Mouse (Mus musculus) granulocyte monocyte progenitor cell, adult 5-6 weeks (primary cell): Measurements from ENCODE around the gene Cym. TPM values are rescaled to one million over a fixed set of nuclear protein-coding genes. Genes with fewer than 3 reads are reported as not detected.
A peak's percentile ranks its signal among the peaks of the same experiment; 100 is the strongest.

Experiments
- ATAC-seq: replicated peaks from 2 replicates; pipeline ENCODE4 v1.8.0; 2016; ENCODE audit warnings: mild to moderate bottlenecking, moderate TSS enrichment, inconsistent platforms; ENCODE audit not compliant: poor library complexity, severe bottlenecking
- total RNA-seq, 2 experiments: library from RNA; stranded (forward) in 1 of 2; stranded (reverse) in 1 of 2; fragments of 200-712, 200-1000 nt in 1 of 2; fragments of >200 nt in 1 of 2; fragmentation: Nextera tagmentation in 1 of 2; gene quantifications; 2 replicates each; pipeline ENCODE4 v1.2.3; 2014 to 2017

The Cym gene
- total RNA-seq (2014; fragmentation: Nextera tagmentation) (not detected in 2 replicates), total RNA-seq (2017) (not detected in 2 replicates)

GRCm38 (mm10) chr3:107221608-107222007, at the start of gene Cym:
Gene Cym, minus strand, starts transcription at chr3:107221732.
- no peak for ATAC-seq

- ATAC-seq = no peak
These were observed 45.3 kb upstream of the Cym start for GRCm38 (mm10) chr3:107266814-107267345.

- no peak for ATAC-seq
These were observed 40.3 kb upstream of the Cym start for GRCm38 (mm10) chr3:107261851-107262165.

- ATAC-seq = no peak
These were observed 39.7 kb upstream of the Cym start for GRCm38 (mm10) chr3:107260956-107261850.

GRCm38 (mm10) chr3:107257924-107258323, 36.4 kb upstream of the Cym start:
- no peak for ATAC-seq

GRCm38 (mm10) chr3:107256724-107257123, 35.2 kb upstream of the Cym start:
- ATAC-seq = no peak

GRCm38 (mm10) chr3:107255992-107256391, 34.5 kb upstream of the Cym start:
- ATAC-seq = no peak

GRCm38 (mm10) chr3:107253925-107254324, 32.4 kb upstream of the Cym start:
- ATAC-seq = no peak

- ATAC-seq = peak; percentile 88
These were observed 30.5 kb upstream of the Cym start for GRCm38 (mm10) chr3:107252035-107252434.

- no peak for ATAC-seq
These were observed 28.8 kb upstream of the Cym start for GRCm38 (mm10) chr3:107250320-107250719.

- ATAC-seq = no peak
These were observed 27.5 kb upstream of the Cym start for GRCm38 (mm10) chr3:107249042-107249441.

- ATAC-seq = no peak
These were observed 25.3 kb upstream of the Cym start for GRCm38 (mm10) chr3:107246876-107247275.

GRCm38 (mm10) chr3:107241389-107242094, 20.0 kb upstream of the Cym start:
- peak; percentile 59 for ATAC-seq

- no peak for ATAC-seq
These were observed 18.1 kb upstream of the Cym start, which contains the start of gene Prok1 for GRCm38 (mm10) chr3:107239607-107240006. Gene Prok1, minus strand, starts transcription at chr3:107239707.

- ATAC-seq = no peak
These were observed 17.0 kb upstream of the Cym start for GRCm38 (mm10) chr3:107238471-107238980.

GRCm38 (mm10) chr3:107238051-107238450, 16.5 kb upstream of the Cym start:
- no peak for ATAC-seq

GRCm38 (mm10) chr3:107233945-107234344, 12.4 kb upstream of the Cym start:
- ATAC-seq = no peak

GRCm38 (mm10) chr3:107233351-107233813, 11.8 kb upstream of the Cym start:
- peak; percentile 87 for ATAC-seq

- no peak for ATAC-seq
These were observed 9.7 kb upstream of the Cym start for GRCm38 (mm10) chr3:107231202-107231601.

- ATAC-seq = no peak
These were observed 9.0 kb upstream of the Cym start, which contains the start of gene A630076J17Rik for GRCm38 (mm10) chr3:107230527-107230926. Gene A630076J17Rik, plus strand, starts transcription at chr3:107230614.

GRCm38 (mm10) chr3:107229822-107230221, 8.3 kb upstream of the Cym start:
- no peak for ATAC-seq
